Mouse (Mus musculus) MEL (cell line): ENCODE data around the gene 2700049A03Rik. TPM values are rescaled to one million over a fixed set of nuclear protein-coding genes. Genes with fewer than 3 reads are reported as not detected.
"Not testable (repeated sequence)": the region's sequence is repeated elsewhere in the genome, so short reads cannot be mapped to it uniquely, and the experiment has no call there.

Experiments
- DNase-seq: peaks from one replicate; pipeline ENCODE4 v3.0.0; 2011; ENCODE audit warnings: low read depth, low spot score
- H3K27ac ChIP-seq: 2 replicates; pipeline ENCODE4 v1.5.1; 2012; ENCODE audit warnings: low read depth, mild to moderate bottlenecking, control low read depth, low read length, moderate library complexity; ENCODE audit not compliant: control insufficient read depth
- H3K27me3 ChIP-seq, 2 experiments: fragments of 150-350 bp in 1 of 2; sonication (generic) in 1 of 2; 2 replicates each; pipeline ENCODE4 v1.6.1; 2012; ENCODE audit warnings: low read length in 2 of 2, mild to moderate bottlenecking in 2 of 2, improper control_type of control experiment in 1 of 2, moderate library complexity in 1 of 2; ENCODE audit not compliant: insufficient read depth in 2 of 2, control insufficient read depth in 1 of 2
- H3K36me3 ChIP-seq, 2 experiments: 2 replicates each; pipeline ENCODE4 v1.6.1; 2012 to 2014; ENCODE audit warnings: low read length in 2 of 2, improper control_type of control experiment in 1 of 2, inconsistent platforms in 1 of 2, mild to moderate bottlenecking in 1 of 2; ENCODE audit not compliant: insufficient read depth in 2 of 2, control insufficient read depth in 1 of 2
- H3K4me1 ChIP-seq, 2 experiments: fragments of 150-350 bp in 1 of 2; sonication (generic) in 1 of 2; 2 replicates each; pipeline ENCODE4 v1.6.1; 2012; ENCODE audit warnings: low read length in 2 of 2, improper control_type of control experiment in 1 of 2, mild to moderate bottlenecking in 1 of 2; ENCODE audit not compliant: insufficient read depth in 2 of 2, control insufficient read depth in 1 of 2
- H3K4me3 ChIP-seq, 2 experiments: fragments of 150-350 bp in 1 of 2; sonication (generic) in 1 of 2; 2 replicates each; pipeline ENCODE4 v1.5.1; 2012; ENCODE audit warnings: low read depth in 2 of 2, low read length in 2 of 2, mild to moderate bottlenecking in 2 of 2, moderate library complexity in 2 of 2, control low read depth in 1 of 2, improper control_type of control experiment in 1 of 2; ENCODE audit not compliant: control insufficient read depth in 1 of 2, insufficient read depth in 1 of 2
- H3K79me2 ChIP-seq: 2 replicates; pipeline ENCODE4 v1.6.1; 2012; ENCODE audit warnings: mild to moderate bottlenecking, low read length, moderate library complexity; ENCODE audit not compliant: control insufficient read depth, poor library complexity, insufficient read depth
- H3K9ac ChIP-seq: 2 replicates; pipeline ENCODE4 v1.6.1; 2012; ENCODE audit warnings: low read depth, mild to moderate bottlenecking, control low read depth, low read length, moderate library complexity; ENCODE audit not compliant: control insufficient read depth, poor library complexity, severe bottlenecking
- H3K9me3 ChIP-seq: fragments of 150-350 bp; sonication (generic); replicated peaks from 2 replicates; pipeline ENCODE4 v1.6.1; 2012; ENCODE audit warnings: mild to moderate bottlenecking, low read length, improper control_type of control experiment, moderate library complexity; ENCODE audit not compliant: insufficient read depth
- CHD2 ChIP-seq: IDR thresholded peaks from 2 replicates; pipeline ENCODE4 v1.6.1; 2011; ENCODE audit warnings: low read length, improper control_type of control experiment
- E2F4 ChIP-seq: IDR thresholded peaks from 2 replicates; pipeline ENCODE4 v1.6.1; 2011; ENCODE audit warnings: low read depth, low read length, improper control_type of control experiment, borderline replicate concordance
- ELF1 ChIP-seq: IDR thresholded peaks from 2 replicates; pipeline ENCODE4 v1.6.1; 2014; ENCODE audit warnings: low read depth, mild to moderate bottlenecking, inconsistent platforms, low read length, improper control_type of control experiment, moderate library complexity
- GABPA ChIP-seq: IDR thresholded peaks from 2 replicates; pipeline ENCODE4 v1.6.1; 2012; ENCODE audit warnings: low read depth, mild to moderate bottlenecking, inconsistent platforms, low read length, improper control_type of control experiment, moderate library complexity
- GATA1 ChIP-seq: IDR thresholded peaks from 2 replicates; pipeline ENCODE4 v1.6.1; 2011; ENCODE audit warnings: low read depth, low read length, improper control_type of control experiment
- KAT2A ChIP-seq: conservative IDR thresholded peaks from 2 replicates; pipeline ENCODE4 v1.6.1; 2012; ENCODE audit warnings: low read depth, low read length, improper control_type of control experiment, inconsistent platforms
- MEF2A ChIP-seq: IDR thresholded peaks from 2 replicates; pipeline ENCODE4 v1.6.1; 2014; ENCODE audit warnings: low read depth, mild to moderate bottlenecking, inconsistent platforms, low read length, improper control_type of control experiment; ENCODE audit not compliant: poor library complexity, insufficient replicate concordance, severe bottlenecking; ENCODE audit errors: extremely low read depth
- MYC ChIP-seq: IDR thresholded peaks from 2 replicates; pipeline ENCODE4 v1.6.1; 2011; ENCODE audit warnings: low read depth, mild to moderate bottlenecking, low read length, improper control_type of control experiment, moderate library complexity
- NRF1 ChIP-seq: IDR thresholded peaks from 2 replicates; pipeline ENCODE4 v1.6.1; 2014; ENCODE audit warnings: low read depth, mild to moderate bottlenecking, inconsistent platforms, low read length, improper control_type of control experiment, moderate library complexity; ENCODE audit not compliant: poor library complexity, insufficient read depth, severe bottlenecking
- POLR2A ChIP-seq, 2 experiments: IDR thresholded peaks; 2 replicates each; pipeline ENCODE4 v1.6.1; 2011 to 2012; ENCODE audit warnings: low read length in 2 of 2, mild to moderate bottlenecking in 2 of 2, control low read depth in 1 of 2, improper control_type of control experiment in 1 of 2, low read depth in 1 of 2, moderate library complexity in 1 of 2; ENCODE audit not compliant: control insufficient read depth in 1 of 2, insufficient read depth in 1 of 2, poor library complexity in 1 of 2
- RAD21 ChIP-seq: IDR thresholded peaks from 2 replicates; pipeline ENCODE4 v1.6.1; 2011; ENCODE audit warnings: mild to moderate bottlenecking, low read depth, low read length, improper control_type of control experiment
- SMC3 ChIP-seq: IDR thresholded peaks from 2 replicates; pipeline ENCODE4 v1.6.1; 2011; ENCODE audit warnings: low read depth, low read length, improper control_type of control experiment
- TBP ChIP-seq: IDR thresholded peaks from 2 replicates; pipeline ENCODE4 v1.8.0; 2011; ENCODE audit warnings: low read depth, low read length, improper control_type of control experiment
- TCF12 ChIP-seq: IDR thresholded peaks from 2 replicates; pipeline ENCODE4 v1.6.1; 2014; ENCODE audit warnings: low read depth, mild to moderate bottlenecking, inconsistent platforms, low read length, improper control_type of control experiment, moderate library complexity
- UBTF ChIP-seq: IDR thresholded peaks from 2 replicates; pipeline ENCODE4 v1.6.1; 2012; ENCODE audit warnings: low read depth, mild to moderate bottlenecking, inconsistent platforms, low read length, improper control_type of control experiment, moderate library complexity, borderline replicate concordance; ENCODE audit not compliant: insufficient read depth
- ZKSCAN1 ChIP-seq: IDR thresholded peaks from 2 replicates; pipeline ENCODE4 v1.6.1; 2012; ENCODE audit warnings: low read depth, mild to moderate bottlenecking, inconsistent platforms, low read length, improper control_type of control experiment, moderate library complexity
- ZNF384 ChIP-seq: IDR thresholded peaks from 2 replicates; pipeline ENCODE4 v1.6.1; 2012; ENCODE audit warnings: low read depth, mild to moderate bottlenecking, inconsistent platforms, low read length, improper control_type of control experiment
- polyA plus RNA-seq, 2 experiments: library from polyadenylated mRNA; stranded (reverse) in 1 of 2; unstranded in 1 of 2; fragments of >175 nt in 1 of 2; fragments of >200 nt in 1 of 2; gene quantifications; 2 replicates each; pipeline versions ENCODE4 v1.2.1 to v1.2.4; 2012; ENCODE audit warnings: low replicate concordance in 2 of 2, low read depth in 1 of 2; ENCODE audit not compliant: insufficient read length in 2 of 2, insufficient read depth in 1 of 2, missing spikeins in 1 of 2
- total RNA-seq: library from RNA; depleted of rRNA; stranded (reverse); fragments of 300-350 nt; gene quantifications from 2 replicates; pipeline ENCODE4 v1.2.3, GENCODE M21; 2012

Gene 2700049A03Rik
- total and polyA plus RNA-seq, 3 experiments: 5.8 to 7.2 TPM; not detected in 1

GRCm38 (mm10) chr12:71104275-71104674, 32.4 kb upstream of the 2700049A03Rik start:
- not testable (repeated sequence) for H3K4me1 ChIP-seq, H3K36me3 ChIP-seq, H3K27me3 ChIP-seq, H3K79me2 ChIP-seq, H3K27ac ChIP-seq, H3K9me3 ChIP-seq
- DNase-seq: peak; percentile 68
- TF ChIP-seq GATA1 (peak; percentile 39; the same call in 1 of the 2 replicates), TBP (peak; percentile 98)
- TF ChIP-seq, all 39 proteins: peak for 2; not testable (repeated sequence) for 37
- H3K9ac ChIP-seq, H3K4me3 ChIP-seq: not testable (repeated sequence)

- Histone ChIP-seq H3K79me2 (no peaks in the 10 kb centered on the region), H3K4me3 (no peak overlapping the region)
- TF ChIP-seq SMC3 (no peak), MYC (no peak), RAD21 (no peak), ZNF384 (no peak)
Measured at GRCm38 (mm10) chr12:71107216-71107771, 29.4 kb upstream of the 2700049A03Rik start.

GRCm38 (mm10) chr12:71111331-71111730, 25.3 kb upstream of the 2700049A03Rik start, which contains the start of gene Tomm20l:
Gene Tomm20l, plus strand, starts transcription at chr12:71111428.
- H3K4me3 ChIP-seq: no peak within 1 kb of the TSS
- TF ChIP-seq TCF12 (no peak), POLR2A (IDR thresholded peaks at IDR 0.05; ENCODE audit: control insufficient read depth in 1 of 2, insufficient read depth in 1 of 2, low read depth in 1 of 2, low read length in 2 of 2, poor library complexity in 1 of 2) (no peak), GABPA (no peak), NRF1 (no peak), E2F4 (no peak), RAD21 (no peak), UBTF (no peak), MEF2A (no peak), ZKSCAN1 (no peak), CHD2 (no peak), KAT2A (no peak), ELF1 (no peak)
- peaks cover 0 to 6% of the 10 kb centered on the region in 2 experiments; a peak in 2 of 4 replicates for H3K36me3 ChIP-seq
- H3K9me3 ChIP-seq: no peaks in the 10 kb centered on the region
- H3K4me1 ChIP-seq: peaks cover 7 to 15% of the 10 kb centered on the region in 2 experiments
- no peak for DNase-seq
- no peak within 1 kb of the TSS for H3K27ac ChIP-seq
- no peak within 1 kb of the TSS for H3K9ac ChIP-seq
- no peaks in the 10 kb centered on the region for H3K27me3 ChIP-seq
- H3K79me2 ChIP-seq: no peaks in the 10 kb centered on the region

More at GRCm38 (mm10) chr12:71107216-71107771, 29.4 kb upstream of the 2700049A03Rik start:
- Histone ChIP-seq H3K4me1 (0 out of 4 replicates have a peak, but pooled peaks cover 0 to 2% of the 10 kb centered on the region in 2 experiments), H3K9ac (no peak overlapping the region), H3K9me3 (no peaks in the 10 kb centered on the region), H3K36me3 (peaks cover 0 to 2% of the 10 kb centered on the region in 2 experiments; a peak in 1 of 4 replicates), H3K27ac (no peak overlapping the region), H3K27me3 (no peaks in the 10 kb centered on the region)
- no peak for DNase-seq
